Mouse (Mus musculus): ENCODE data around the gene Slc4a5. TPM values are rescaled to one million over a fixed set of nuclear protein-coding genes. Genes with fewer than 3 reads are reported as not detected.

Slc4a5 gene
- polyA plus RNA-seq, 1 experiment from 2014 or later, result 0.05 TPM

DNA sequence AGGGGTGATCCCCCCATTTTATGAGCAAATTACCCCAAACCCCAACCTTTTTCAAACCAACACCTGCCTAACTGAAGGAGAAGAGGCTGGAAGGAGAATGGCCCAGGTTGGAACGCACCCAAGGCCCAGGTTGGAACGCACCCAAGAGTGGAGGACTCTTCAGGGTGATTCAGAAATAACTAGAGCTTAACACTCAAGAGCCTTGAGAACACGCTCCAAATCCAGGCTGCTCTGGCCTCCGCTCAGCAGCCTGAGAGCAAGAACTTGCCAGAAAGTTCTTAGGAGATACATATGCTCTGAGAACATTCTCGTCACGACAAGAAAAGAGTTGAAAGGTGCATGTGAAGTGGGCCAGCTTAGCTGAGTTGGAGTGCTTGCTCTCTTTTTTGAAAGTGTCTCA lies 25.5 kb downstream of the Slc4a5 start:
- Histone ChIP-seq H3K4me2 (ENCODE audit: low read depth, low read length) (no peak overlapping the region), H3K9ac (replicated peaks) (no peak overlapping the region)

DNA sequence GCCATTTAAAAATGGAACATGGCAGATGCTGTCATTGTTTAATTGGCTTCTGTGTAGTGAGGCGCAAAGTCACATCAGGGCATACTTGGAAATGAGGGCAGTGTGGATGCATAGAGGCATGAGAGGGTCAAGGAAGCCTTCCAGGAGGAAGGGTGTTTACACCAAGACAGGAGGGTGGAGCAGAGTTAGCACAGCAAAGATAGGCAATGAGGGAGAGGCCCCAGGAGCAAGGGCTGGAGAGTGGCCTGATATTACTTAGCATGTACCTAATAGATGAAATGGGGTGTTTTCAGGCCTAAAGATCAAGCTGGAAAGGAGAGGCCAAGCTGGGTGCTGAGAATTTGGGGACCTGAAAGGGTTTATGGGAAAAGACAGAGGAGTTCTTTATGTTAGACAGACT lies 26.4 kb downstream of the Slc4a5 start:
- no peak for DNase-seq
- TF ChIP-seq CTCF (IDR thresholded peaks at IDR 0.05; ENCODE audit: low read depth), result no peak
- no peak for TF ChIP-seq EP300 (IDR thresholded peaks at IDR 0.05; ENCODE audit: low read depth)
- ATAC-seq, result no peak
- no peak overlapping the region for H3K4me2 ChIP-seq (ENCODE audit: low read depth, low read length)
- no peak overlapping the region for H3K27ac ChIP-seq (ENCODE audit: low read depth)
- no peaks in the 10 kb centered on the region for H3K9me3 ChIP-seq (ENCODE audit: low read length)
- H3K4me3 ChIP-seq (ENCODE audit: low read depth, low read length), result no peak overlapping the region
- 84% methylated on average over 1 of the region's 1 CpGs for WGBS (ENCODE audit: insufficient replicate concordance)
- H3K36me3 ChIP-seq (replicated peaks; ENCODE audit: insufficient read depth, low read length), result no peaks in the 10 kb centered on the region
- no peak overlapping the region for H3K9ac ChIP-seq (replicated peaks)
- no peaks in the 10 kb centered on the region for H3K27me3 ChIP-seq (ENCODE audit: insufficient read depth, low read length)
- H3K4me1 ChIP-seq (ENCODE audit: insufficient read depth), result no peaks in the 10 kb centered on the region

More for the DNA sequence above, 25.5 kb downstream of the Slc4a5 start:
- Histone ChIP-seq H3K4me3 (ENCODE audit: low read depth, low read length) (no peak overlapping the region), H3K36me3 (replicated peaks; ENCODE audit: insufficient read depth, low read length) (no peaks in the 10 kb centered on the region), H3K9me3 (ENCODE audit: low read length) (no peaks in the 10 kb centered on the region), H3K4me1 (ENCODE audit: insufficient read depth) (no peaks in the 10 kb centered on the region), H3K27me3 (ENCODE audit: insufficient read depth, low read length) (peaks cover 3% of the 10 kb centered on the region; the same call in 1 of the 2 replicates), H3K27ac (ENCODE audit: low read depth) (no peak overlapping the region)
- TF ChIP-seq EP300 (IDR thresholded peaks at IDR 0.05; ENCODE audit: low read depth) (no peak), CTCF (IDR thresholded peaks at IDR 0.05; ENCODE audit: low read depth) (no peak)
- ATAC-seq (no peak), DNase-seq (no peak)
- WGBS (ENCODE audit: insufficient replicate concordance), result 83% methylated on average over 6 of the region's 6 CpGs

DNA sequence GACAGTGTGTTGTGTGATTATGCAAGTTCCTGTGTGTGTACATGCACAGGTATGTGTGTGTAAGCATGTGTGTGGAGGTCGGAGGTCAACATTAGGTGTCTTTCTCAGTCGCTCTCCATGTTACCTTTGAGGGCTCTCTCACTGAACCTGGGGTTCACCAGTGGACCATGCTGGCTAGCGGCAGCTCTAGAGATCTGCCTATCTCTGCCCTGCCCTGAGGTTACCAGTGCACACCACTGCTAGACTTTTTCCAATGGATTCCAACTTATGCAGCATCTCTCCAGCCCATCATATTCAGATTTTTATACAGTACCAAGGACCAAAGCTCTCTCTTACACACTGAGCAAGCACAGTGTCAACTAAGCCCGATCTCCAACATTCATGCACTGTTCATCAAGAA lies 27.1 kb downstream of the Slc4a5 start:
- TF ChIP-seq EP300 (IDR thresholded peaks at IDR 0.05; ENCODE audit: low read depth) (no peak), CTCF (IDR thresholded peaks at IDR 0.05; ENCODE audit: low read depth) (no peak)
- Histone ChIP-seq H3K4me1 (ENCODE audit: insufficient read depth) (no peaks in the 10 kb centered on the region), H3K9me3 (ENCODE audit: low read length) (no peaks in the 10 kb centered on the region), H3K36me3 (replicated peaks; ENCODE audit: insufficient read depth, low read length) (no peaks in the 10 kb centered on the region), H3K27me3 (ENCODE audit: insufficient read depth, low read length) (no peaks in the 10 kb centered on the region), H3K4me2 (ENCODE audit: low read depth, low read length) (no peak overlapping the region), H3K27ac (ENCODE audit: low read depth) (no peak overlapping the region), H3K9ac (replicated peaks) (no peak overlapping the region), H3K4me3 (ENCODE audit: low read depth, low read length) (no peak overlapping the region)
- 79% methylated on average over 4 of the region's 4 CpGs for WGBS (ENCODE audit: insufficient replicate concordance)
- no peak for ATAC-seq
- DNase-seq, result no peak

DNA sequence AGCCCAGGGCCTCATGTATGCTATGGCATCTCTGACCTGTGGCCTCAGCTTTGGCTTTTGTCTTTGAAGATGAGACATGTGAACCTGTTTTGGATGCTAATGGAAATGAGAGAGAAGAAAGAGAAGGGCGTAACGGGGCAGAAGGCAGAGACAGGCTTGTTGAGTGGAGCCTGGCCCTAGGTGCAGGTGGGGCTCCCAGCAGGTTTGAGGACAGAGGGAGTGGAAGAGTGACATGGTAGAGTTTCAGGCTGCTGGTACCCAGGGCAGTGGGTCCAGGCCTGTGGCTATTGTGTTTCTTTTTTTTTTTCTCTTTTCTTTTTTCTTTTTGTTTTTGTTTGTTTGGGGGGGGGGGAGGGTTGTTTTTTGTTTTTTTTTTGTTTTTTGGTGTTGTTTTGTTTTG lies 27.5 kb downstream of the Slc4a5 start:
- no peak overlapping the region for H3K4me3 ChIP-seq (ENCODE audit: low read depth, low read length)
- no peak overlapping the region for H3K9ac ChIP-seq (replicated peaks)
- no peaks in the 10 kb centered on the region for H3K27me3 ChIP-seq (ENCODE audit: insufficient read depth, low read length)
- no peaks in the 10 kb centered on the region for H3K4me1 ChIP-seq (ENCODE audit: insufficient read depth)
- H3K36me3 ChIP-seq (replicated peaks; ENCODE audit: insufficient read depth, low read length), result no peaks in the 10 kb centered on the region
- H3K4me2 ChIP-seq (ENCODE audit: low read depth, low read length), result no peak overlapping the region
- no peaks in the 10 kb centered on the region for H3K9me3 ChIP-seq (ENCODE audit: low read length)
- DNase-seq (no peak), ATAC-seq (no peak)
- no peak for TF ChIP-seq EP300 (IDR thresholded peaks at IDR 0.05; ENCODE audit: low read depth)
- TF ChIP-seq CTCF (IDR thresholded peaks at IDR 0.05; ENCODE audit: low read depth), result no peak
- 87% methylated on average over 2 of the region's 2 CpGs for WGBS (ENCODE audit: insufficient replicate concordance)
- no peak overlapping the region for H3K27ac ChIP-seq (ENCODE audit: low read depth)

DNA sequence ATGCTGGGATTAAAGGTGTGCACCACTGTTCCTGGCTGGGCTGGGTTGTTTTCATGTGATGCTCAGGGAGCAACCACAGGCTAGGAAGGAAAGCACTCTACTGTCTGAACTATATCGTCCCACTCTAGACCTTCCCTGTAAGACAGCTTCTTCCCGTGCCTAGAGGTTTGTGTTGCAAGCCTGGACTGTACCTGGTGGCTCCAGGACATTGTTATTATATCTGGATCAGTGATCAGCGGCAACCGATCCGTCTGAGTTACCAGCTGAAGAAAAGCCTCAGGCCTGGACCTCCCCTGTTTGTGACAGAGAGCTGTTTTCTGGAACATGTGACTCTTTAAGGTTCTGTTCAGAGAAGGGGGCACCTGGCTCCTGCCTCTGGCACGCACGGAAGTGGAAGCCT lies 34.6 kb downstream of the Slc4a5 start:
- Histone ChIP-seq H3K9me3 (ENCODE audit: low read length) (no peaks in the 10 kb centered on the region), H3K4me1 (ENCODE audit: insufficient read depth) (no peaks in the 10 kb centered on the region), H3K4me2 (ENCODE audit: low read depth, low read length) (no peak overlapping the region), H3K27ac (ENCODE audit: low read depth) (no peak overlapping the region), H3K27me3 (ENCODE audit: insufficient read depth, low read length) (no peaks in the 10 kb centered on the region), H3K4me3 (ENCODE audit: low read depth, low read length) (no peak overlapping the region), H3K36me3 (replicated peaks; ENCODE audit: insufficient read depth, low read length) (no peaks in the 10 kb centered on the region), H3K9ac (replicated peaks) (no peak overlapping the region)
- TF ChIP-seq EP300 (IDR thresholded peaks at IDR 0.05; ENCODE audit: low read depth) (no peak), CTCF (IDR thresholded peaks at IDR 0.05; ENCODE audit: low read depth) (no peak)
- WGBS (ENCODE audit: insufficient replicate concordance), result 74% methylated on average over 7 of the region's 7 CpGs
- ATAC-seq (no peak), DNase-seq (no peak)

DNA sequence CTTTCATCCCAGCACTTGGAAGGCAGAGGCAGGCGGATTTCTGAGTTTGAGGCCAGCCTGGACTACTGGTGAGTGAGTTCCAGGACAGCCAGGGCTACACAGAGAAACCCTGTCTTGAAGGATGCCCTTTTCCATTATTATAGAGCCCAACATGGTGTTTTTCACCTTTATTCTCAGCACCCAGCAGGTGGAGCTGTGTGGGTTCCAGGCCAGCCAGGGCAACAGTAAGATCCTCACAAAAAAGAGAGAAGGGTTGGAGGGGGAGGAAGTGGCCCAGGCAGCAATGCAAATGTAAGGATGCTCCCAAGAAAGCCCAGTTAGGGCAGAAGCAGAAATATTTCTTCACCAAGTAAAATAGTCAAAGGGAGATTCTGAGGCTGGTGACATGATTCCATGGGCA lies 44.9 kb downstream of the Slc4a5 start:
- H3K27ac ChIP-seq (ENCODE audit: low read depth), result no peak overlapping the region
- H3K9me3 ChIP-seq (ENCODE audit: low read length), result no peaks in the 10 kb centered on the region
- DNase-seq (no peak), ATAC-seq (no peak)
- peak; percentile 22; the same call in 1 of the 2 replicates for TF ChIP-seq CTCF (IDR thresholded peaks at IDR 0.05; ENCODE audit: low read depth)
- TF ChIP-seq EP300 (IDR thresholded peaks at IDR 0.05; ENCODE audit: low read depth), result no peak
- H3K36me3 ChIP-seq (replicated peaks; ENCODE audit: insufficient read depth, low read length), result no peaks in the 10 kb centered on the region
- 82% methylated on average over 1 of the region's 1 CpGs for WGBS (ENCODE audit: insufficient replicate concordance)
- no peak overlapping the region for H3K9ac ChIP-seq (replicated peaks)
- H3K27me3 ChIP-seq (ENCODE audit: insufficient read depth, low read length), result no peaks in the 10 kb centered on the region
- no peaks in the 10 kb centered on the region for H3K4me1 ChIP-seq (ENCODE audit: insufficient read depth)
- H3K4me2 ChIP-seq (ENCODE audit: low read depth, low read length), result no peak overlapping the region
- no peak overlapping the region for H3K4me3 ChIP-seq (ENCODE audit: low read depth, low read length)

DNA sequence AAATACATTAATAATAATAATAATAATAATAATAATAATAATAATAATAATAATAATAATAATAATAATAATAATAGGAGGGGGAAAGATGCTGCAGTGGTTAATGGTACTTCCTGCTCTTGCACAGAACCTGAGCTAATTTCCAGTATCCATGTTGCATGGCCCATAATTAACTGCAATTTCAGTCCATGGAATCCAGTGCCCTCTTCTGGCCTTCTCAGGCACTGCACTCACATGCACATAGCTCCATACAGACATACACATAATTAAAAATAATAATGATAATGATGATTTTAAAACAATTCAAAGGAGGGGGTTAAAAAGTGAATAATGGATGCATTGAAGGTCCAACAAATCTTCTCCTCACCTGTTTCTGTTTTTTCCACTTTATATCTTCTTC lies 45.6 kb downstream of the Slc4a5 start:
- TF ChIP-seq EP300 (IDR thresholded peaks at IDR 0.05; ENCODE audit: low read depth), result no peak
- TF ChIP-seq CTCF (IDR thresholded peaks at IDR 0.05; ENCODE audit: low read depth), result peak; percentile 58
- ATAC-seq (no peak), DNase-seq (peak; percentile 27)
- H3K4me2 ChIP-seq (ENCODE audit: low read depth, low read length), result no peak overlapping the region
- no peaks in the 10 kb centered on the region for H3K36me3 ChIP-seq (replicated peaks; ENCODE audit: insufficient read depth, low read length)
- no peaks in the 10 kb centered on the region for H3K9me3 ChIP-seq (ENCODE audit: low read length)
- no peaks in the 10 kb centered on the region for H3K27me3 ChIP-seq (ENCODE audit: insufficient read depth, low read length)
- H3K4me1 ChIP-seq (ENCODE audit: insufficient read depth), result no peaks in the 10 kb centered on the region
- no peak overlapping the region for H3K9ac ChIP-seq (replicated peaks)
- H3K4me3 ChIP-seq (ENCODE audit: low read depth, low read length), result no peak overlapping the region
- H3K27ac ChIP-seq (ENCODE audit: low read depth), result no peak overlapping the region
